Mouse (Mus musculus) forebrain, embryonic 10.5 days (tissue): ENCODE data around the gene 1700001C19Rik. TPM values are rescaled to one million over a fixed set of nuclear protein-coding genes. Genes with fewer than 3 reads are reported as not detected.
A peak's percentile ranks its signal among the peaks of the same experiment; 100 is the strongest.

Experiments
- DNase-seq: peaks from one replicate; pipeline ENCODE4 v3.0.0-alpha.2; 2017; ENCODE audit warnings: low spot score; ENCODE audit errors: extremely low spot score
- H3K27ac ChIP-seq: fragments of 300-500 bp; sonication (generic); 2 replicates; pipeline ENCODE4 v1.5.1; 2016; ENCODE audit warnings: mild to moderate bottlenecking
- H3K27me3 ChIP-seq: fragments of 300-500 bp; sonication (generic); 2 replicates; pipeline ENCODE4 v1.6.1; 2016; ENCODE audit warnings: mild to moderate bottlenecking; ENCODE audit not compliant: poor library complexity, severe bottlenecking
- H3K36me3 ChIP-seq: fragments of 300-500 bp; sonication (generic); replicated peaks from 2 replicates; pipeline ENCODE4 v1.6.1; 2016; ENCODE audit warnings: mild to moderate bottlenecking, moderate library complexity
- H3K4me1 ChIP-seq: fragments of 300-500 bp; sonication (generic); 2 replicates; pipeline ENCODE4 v1.6.1; 2016
- H3K4me3 ChIP-seq: fragments of 300-500 bp; sonication (generic); 2 replicates; pipeline ENCODE4 v1.5.1; 2016; ENCODE audit warnings: mild to moderate bottlenecking, moderate library complexity
- H3K9me3 ChIP-seq: fragments of 300-500 bp; sonication (generic); 2 replicates; pipeline ENCODE4 v1.6.1; 2016; ENCODE audit warnings: mild to moderate bottlenecking, moderate library complexity
- WGBS: fragments of 180-500 bp; shearing (Covaris S2); methylation state at CpG from one replicate; pipeline ENCODE4 v1.1.7; 2016; 5-methylcytosine and 5-hydroxymethylcytosine counted together
- polyA plus RNA-seq: library from polyadenylated mRNA; unstranded; fragments of >200 nt; fragmentation: Nextera tagmentation; extraction: Ambion mirVana; gene quantifications from 2 replicates; pipeline ENCODE4 v1.2.1, GENCODE M21; 2016

The 1700001C19Rik gene
- polyA plus RNA-seq, result 0.27 TPM in 1 of 2 replicates, not detected in the other

GRCm38 (mm10) chr17:47436907-47437547 lies at the start of gene 1700001C19Rik:
1700001C19Rik (minus strand) TSS chr17:47437376.
- WGBS, result 2% methylated on average over 25 of the region's 25 CpGs
- H3K4me1 ChIP-seq, result peaks cover 45% of the 10 kb centered on the region
- peak; percentile 24 for DNase-seq
- H3K27me3 ChIP-seq, result peaks cover 67% of the 10 kb centered on the region
- peak within 1 kb of the TSS; percentile 53 for H3K4me3 ChIP-seq
- no peaks in the 10 kb centered on the region for H3K9me3 ChIP-seq
- peak within 1 kb of the TSS; percentile 48; the same call in 1 of the 2 replicates for H3K27ac ChIP-seq
- no peaks in the 10 kb centered on the region for H3K36me3 ChIP-seq

GRCm38 (mm10) chr17:47485791-47486190 lies 48.6 kb upstream of the 1700001C19Rik start:
- WGBS, result 97% methylated on average over 3 of the region's 3 CpGs
- no peaks in the 10 kb centered on the region for H3K9me3 ChIP-seq
- H3K27me3 ChIP-seq, result no peaks in the 10 kb centered on the region
- no peak overlapping the region for H3K4me3 ChIP-seq
- H3K27ac ChIP-seq, result peak overlapping the region; percentile 72; the same call in 1 of the 2 replicates
- no peak for DNase-seq
- H3K4me1 ChIP-seq, result peaks cover 28% of the 10 kb centered on the region
- peaks cover 26% of the 10 kb centered on the region for H3K36me3 ChIP-seq

- Histone ChIP-seq H3K9me3 (no peaks in the 10 kb centered on the region), H3K36me3 (peaks cover 18% of the 10 kb centered on the region), H3K27ac (peak overlapping the region; percentile 72), H3K4me3 (no peak overlapping the region), H3K27me3 (no peaks in the 10 kb centered on the region), H3K4me1 (peaks cover 28% of the 10 kb centered on the region)
- WGBS, result 11% methylated on average over 3 of the region's 3 CpGs
- DNase-seq, result no peak
Measured at GRCm38 (mm10) chr17:47484993-47485392, 47.8 kb upstream of the 1700001C19Rik start.

- no peak for DNase-seq
- Histone ChIP-seq H3K9me3 (no peaks in the 10 kb centered on the region), H3K27ac (peak overlapping the region; percentile 72), H3K4me3 (no peak overlapping the region), H3K27me3 (no peaks in the 10 kb centered on the region), H3K4me1 (peaks cover 28% of the 10 kb centered on the region), H3K36me3 (peaks cover 12% of the 10 kb centered on the region)
- WGBS, result 20% methylated on average over 1 of the region's 1 CpGs
Measured at GRCm38 (mm10) chr17:47484241-47484921, 47.2 kb upstream of the 1700001C19Rik start.

GRCm38 (mm10) chr17:47482401-47482800 lies 45.2 kb upstream of the 1700001C19Rik start:
- peaks cover 28% of the 10 kb centered on the region for H3K4me1 ChIP-seq
- no peak overlapping the region for H3K27ac ChIP-seq
- H3K4me3 ChIP-seq, result no peak overlapping the region
- no peaks in the 10 kb centered on the region for H3K27me3 ChIP-seq
- no peaks in the 10 kb centered on the region for H3K36me3 ChIP-seq
- peak; percentile 64 for DNase-seq
- WGBS, result 28% methylated on average over 2 of the region's 2 CpGs
- H3K9me3 ChIP-seq, result no peaks in the 10 kb centered on the region

- peaks cover 16% of the 10 kb centered on the region for H3K4me1 ChIP-seq
- no peak overlapping the region for H3K4me3 ChIP-seq
- no peaks in the 10 kb centered on the region for H3K36me3 ChIP-seq
- DNase-seq, result no peak
- 80% methylated on average over 3 of the region's 3 CpGs for WGBS
- no peaks in the 10 kb centered on the region for H3K27me3 ChIP-seq
- no peaks in the 10 kb centered on the region for H3K9me3 ChIP-seq
- H3K27ac ChIP-seq, result no peak overlapping the region
Measured at GRCm38 (mm10) chr17:47479887-47480286, 42.7 kb upstream of the 1700001C19Rik start.

- Histone ChIP-seq H3K27me3 (peaks cover 28% of the 10 kb centered on the region), H3K9me3 (no peaks in the 10 kb centered on the region), H3K36me3 (no peaks in the 10 kb centered on the region), H3K4me1 (0 out of 2 replicates have a peak, but pooled peaks cover 3% of the 10 kb centered on the region), H3K4me3 (no peak overlapping the region), H3K27ac (no peak overlapping the region)
- WGBS, result 58% methylated on average over 3 of the region's 3 CpGs
- no peak for DNase-seq
Measured at GRCm38 (mm10) chr17:47475714-47476113, 38.5 kb upstream of the 1700001C19Rik start.

GRCm38 (mm10) chr17:47475181-47475580 lies 38.0 kb upstream of the 1700001C19Rik start:
- Histone ChIP-seq H3K27me3 (peaks cover 33% of the 10 kb centered on the region), H3K4me1 (0 out of 2 replicates have a peak, but pooled peaks cover 3% of the 10 kb centered on the region), H3K9me3 (no peaks in the 10 kb centered on the region), H3K4me3 (no peak overlapping the region), H3K27ac (no peak overlapping the region), H3K36me3 (no peaks in the 10 kb centered on the region)
- DNase-seq, result no peak
- WGBS, result 84% methylated on average over 4 of the region's 4 CpGs

- Histone ChIP-seq H3K27me3 (peaks cover 43% of the 10 kb centered on the region), H3K4me3 (no peak overlapping the region), H3K27ac (no peak overlapping the region), H3K36me3 (no peaks in the 10 kb centered on the region), H3K4me1 (0 out of 2 replicates have a peak, but pooled peaks cover 3% of the 10 kb centered on the region), H3K9me3 (no peaks in the 10 kb centered on the region)
- WGBS, result 85% methylated on average over 4 of the region's 4 CpGs
- DNase-seq, result no peak
Measured at GRCm38 (mm10) chr17:47474250-47474649, 37.1 kb upstream of the 1700001C19Rik start.

- peaks cover 5% of the 10 kb centered on the region for H3K4me1 ChIP-seq
- H3K9me3 ChIP-seq, result no peaks in the 10 kb centered on the region
- H3K4me3 ChIP-seq, result no peak overlapping the region
- H3K27ac ChIP-seq, result no peak overlapping the region
- 14% methylated on average over 8 of the region's 8 CpGs for WGBS
- no peaks in the 10 kb centered on the region for H3K36me3 ChIP-seq
- H3K27me3 ChIP-seq, result peaks cover 50% of the 10 kb centered on the region
- DNase-seq, result no peak
Measured at GRCm38 (mm10) chr17:47473434-47473974, 36.3 kb upstream of the 1700001C19Rik start.

GRCm38 (mm10) chr17:47472435-47473350 lies 35.5 kb upstream of the 1700001C19Rik start:
- Histone ChIP-seq H3K9me3 (no peaks in the 10 kb centered on the region), H3K4me3 (no peak overlapping the region), H3K27me3 (peaks cover 58% of the 10 kb centered on the region), H3K4me1 (peaks cover 13% of the 10 kb centered on the region), H3K27ac (no peak overlapping the region), H3K36me3 (no peaks in the 10 kb centered on the region)
- no peak for DNase-seq
- 59% methylated on average over 15 of the region's 15 CpGs for WGBS

- no peak overlapping the region for H3K27ac ChIP-seq
- no peak for DNase-seq
- peaks cover 78% of the 10 kb centered on the region for H3K27me3 ChIP-seq
- H3K36me3 ChIP-seq, result no peaks in the 10 kb centered on the region
- peaks cover 24% of the 10 kb centered on the region for H3K4me1 ChIP-seq
- 88% methylated on average over 5 of the region's 5 CpGs for WGBS
- no peaks in the 10 kb centered on the region for H3K9me3 ChIP-seq
- no peak overlapping the region for H3K4me3 ChIP-seq
Measured at GRCm38 (mm10) chr17:47470686-47471085, 33.5 kb upstream of the 1700001C19Rik start.
